Mouse (Mus musculus): ENCODE results near the gene Slc43a1.
A peak's percentile ranks its signal among the peaks of the same experiment; 100 is the strongest.

Gene Slc43a1

GRCm38 (mm10) chr2:84831666-84832391 is 6.8 kb upstream of the Slc43a1 start:
- peak; percentile 67 for DNase-seq (ENCODE audit: low spot score)

DNA sequence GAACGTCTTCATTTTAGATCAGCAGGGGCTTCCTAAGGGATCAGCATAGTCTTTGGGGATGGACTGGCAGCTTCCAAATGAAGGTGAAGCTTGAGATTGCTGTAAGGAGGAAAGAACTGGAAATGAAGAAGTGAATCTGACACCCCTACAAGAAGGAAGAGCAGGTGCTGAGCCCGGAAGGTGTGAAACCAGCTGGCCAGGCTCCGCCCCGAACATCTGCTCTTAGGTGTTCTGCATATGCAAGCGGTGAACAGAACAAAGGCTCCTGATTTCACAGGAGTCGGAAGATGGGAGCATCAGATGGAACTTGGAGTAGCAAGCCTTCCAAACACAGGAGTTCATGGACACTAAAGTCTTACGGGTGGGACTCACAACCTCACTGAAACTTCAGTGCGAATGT is 1.5 kb upstream of the Slc43a1 start:
- no peak for DNase-seq (ENCODE audit: low spot score)

- DNase-seq (ENCODE audit: low spot score) = no peak
These were observed 645 bp upstream of the Slc43a1 start for GRCm38 (mm10) chr2:84837817-84838592.

GRCm38 (mm10) chr2:84838993-84839980 is 637 bp downstream of the Slc43a1 start:
- DNase-seq (ENCODE audit: low spot score) = peak; percentile 35

- DNase-seq (ENCODE audit: low spot score) = peak; percentile 66
These were observed 1.5 kb downstream of the Slc43a1 start for GRCm38 (mm10) chr2:84840016-84840747.

DNA sequence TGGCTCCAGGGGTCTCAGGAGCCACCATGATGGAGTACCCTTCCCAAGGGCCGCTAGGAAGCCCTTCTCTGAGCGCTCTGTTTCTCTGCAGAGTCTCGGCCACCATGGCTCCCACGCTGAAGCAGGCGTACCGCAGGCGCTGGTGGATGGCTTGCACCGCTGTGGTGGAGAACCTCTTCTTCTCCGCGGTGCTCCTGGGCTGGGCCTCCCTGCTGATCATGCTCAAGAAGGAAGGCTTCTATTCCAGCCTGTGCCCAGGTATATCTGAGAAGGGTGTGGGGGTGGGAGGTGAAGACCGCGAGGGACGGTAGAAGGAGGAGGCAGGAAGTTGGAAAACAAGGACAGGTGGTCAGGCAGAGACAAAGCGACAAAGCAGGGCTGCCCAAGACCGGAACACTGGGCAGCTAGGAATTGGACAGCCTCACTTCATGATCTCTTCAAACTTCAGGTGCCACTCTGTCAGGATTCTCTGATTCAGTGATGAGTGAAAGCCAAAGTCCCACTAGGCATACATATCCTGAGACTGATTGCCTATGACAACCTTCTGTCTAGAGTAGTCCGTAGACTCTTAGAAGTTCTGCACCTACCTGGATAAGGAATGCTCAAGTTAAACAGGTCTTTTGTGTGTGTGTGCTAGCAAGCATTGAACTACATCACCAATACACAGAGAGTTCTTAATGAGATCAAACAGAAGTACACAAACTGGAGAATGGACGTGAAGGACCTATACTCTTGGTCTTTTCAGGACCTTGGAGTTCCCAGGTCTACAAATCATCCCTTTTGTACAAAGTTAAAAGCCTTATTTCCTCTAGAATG is 2.3 kb downstream of the Slc43a1 start:
- DNase-seq (ENCODE audit: low spot score) = no peak

DNA sequence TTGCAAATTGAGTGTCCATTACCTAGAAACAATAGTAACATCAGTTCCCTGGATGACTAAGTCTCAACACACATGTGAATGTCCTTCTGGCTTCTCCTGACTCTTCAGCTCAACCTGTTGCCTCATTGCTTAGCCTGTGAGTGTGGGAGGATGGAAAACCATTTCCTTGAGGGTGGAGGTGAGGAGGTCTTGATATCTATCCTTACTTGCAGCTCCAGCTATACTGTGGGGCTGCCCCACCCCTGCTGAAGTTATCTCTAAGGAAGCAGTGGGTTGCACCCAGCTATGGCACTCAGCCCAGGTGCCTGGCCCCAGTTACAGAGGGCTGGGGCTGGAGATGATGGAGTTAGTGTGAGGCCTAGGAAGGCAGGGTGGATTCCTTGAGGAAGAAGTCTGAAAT is 3.3 kb downstream of the Slc43a1 start:
- no peak for DNase-seq (ENCODE audit: low spot score)

GRCm38 (mm10) chr2:84843654-84844053 is 5.0 kb downstream of the Slc43a1 start:
- DNase-seq (ENCODE audit: low spot score) = no peak

- no peak for DNase-seq (ENCODE audit: low spot score)
These were observed 6.6 kb downstream of the Slc43a1 start for GRCm38 (mm10) chr2:84845226-84845625.

DNA sequence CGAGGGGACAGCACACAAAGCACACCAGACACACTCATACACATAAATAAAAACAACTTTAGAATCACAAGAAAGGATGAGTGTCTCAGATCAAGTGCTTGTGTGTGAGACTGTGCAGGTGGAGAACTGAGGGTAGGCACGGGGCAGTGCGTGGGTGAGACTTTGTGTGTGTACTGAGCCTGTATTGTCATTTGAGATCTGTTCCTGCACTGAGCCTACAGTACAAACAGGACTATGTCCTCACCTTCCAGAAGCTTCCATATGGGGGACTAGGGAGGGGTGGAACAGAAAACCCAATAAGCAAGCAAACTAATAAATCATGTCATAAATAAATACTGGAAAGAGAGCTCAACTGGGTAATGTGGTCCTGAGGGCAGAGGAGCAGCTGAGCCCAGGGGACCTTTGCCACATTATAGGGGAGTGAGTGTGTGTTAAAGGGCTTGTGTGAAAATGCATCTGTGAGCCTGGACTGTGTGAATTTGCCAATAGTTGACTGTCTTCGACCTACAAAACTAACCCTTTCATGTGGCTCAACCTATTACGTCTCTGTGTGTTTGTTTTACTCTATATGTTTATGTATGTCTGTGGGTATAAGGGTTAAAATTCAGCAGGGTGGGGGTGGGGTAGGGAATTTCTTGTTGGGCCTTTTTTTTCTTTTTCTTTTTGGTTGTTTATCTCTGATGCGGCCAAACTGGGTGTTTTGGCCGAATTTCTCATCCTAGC is 11.9 kb downstream of the Slc43a1 start:
- no peak for DNase-seq (ENCODE audit: low spot score)

GRCm38 (mm10) chr2:84851130-84852040 is 12.7 kb downstream of the Slc43a1 start:
- DNase-seq (ENCODE audit: low spot score) = peak; percentile 60

DNA sequence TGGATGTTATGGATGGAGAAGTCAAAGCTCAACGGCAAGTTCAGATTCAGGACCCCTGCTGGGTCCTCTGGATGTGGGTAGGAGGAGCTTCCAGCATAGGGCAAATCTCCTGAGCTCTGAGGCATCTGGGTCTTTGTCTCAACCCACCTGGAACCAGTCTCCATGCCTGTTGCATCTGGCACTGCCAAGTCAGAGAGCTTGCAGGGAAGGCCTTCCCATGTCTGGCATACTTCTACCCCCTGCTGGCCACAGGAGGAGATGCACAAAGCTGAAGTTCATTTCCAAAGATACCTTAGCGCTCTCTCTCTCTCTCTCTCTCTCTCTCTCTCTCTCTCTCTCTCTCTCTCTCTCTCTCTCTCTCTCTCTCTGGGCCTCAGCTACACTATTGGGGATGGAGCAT is 17.1 kb downstream of the Slc43a1 start:
- DNase-seq (ENCODE audit: low spot score) = peak; percentile 42

GRCm38 (mm10) chr2:84858551-84858950 is 19.9 kb downstream of the Slc43a1 start:
- no peak for DNase-seq (ENCODE audit: low spot score)

DNA sequence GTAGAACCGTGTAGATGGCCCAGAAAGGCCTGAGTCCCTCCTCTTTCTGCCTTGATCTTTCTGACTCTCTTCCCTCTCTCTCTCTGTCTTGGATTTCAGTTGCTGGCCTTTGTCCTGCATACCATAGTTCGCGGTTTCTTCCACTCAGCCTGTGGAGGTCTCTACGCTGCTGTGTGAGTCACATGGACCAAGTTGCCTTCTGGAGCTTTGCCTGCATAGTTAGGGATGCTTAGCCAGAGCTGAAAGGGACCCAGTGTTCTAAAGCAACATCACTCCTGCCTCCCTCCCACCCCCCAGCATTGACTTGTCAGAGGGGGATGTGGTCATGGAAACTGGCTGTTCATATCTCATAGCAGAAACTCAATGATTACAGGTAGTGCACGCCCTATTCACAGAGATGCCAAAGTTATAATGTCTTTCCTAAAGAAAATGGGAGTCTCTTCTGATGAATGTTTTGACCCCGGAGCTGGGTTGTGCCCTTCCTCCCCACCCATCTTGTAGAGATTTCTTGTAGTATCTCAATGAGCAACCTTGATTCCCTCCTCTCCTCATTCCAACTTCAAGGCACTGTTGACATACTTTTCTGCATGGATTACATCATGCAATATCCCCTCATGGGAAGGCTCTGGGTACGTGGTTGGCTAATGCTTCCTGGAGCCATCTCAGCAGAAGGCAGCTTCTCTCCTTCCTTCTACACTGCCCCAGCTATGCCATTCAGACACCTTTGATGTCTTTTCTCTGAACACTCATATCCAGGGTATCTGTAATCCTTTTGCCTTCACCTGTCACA is 21.5 kb downstream of the Slc43a1 start:
- DNase-seq (ENCODE audit: low spot score) = no peak

GRCm38 (mm10) chr2:84861430-84861829 is 22.8 kb downstream of the Slc43a1 start:
- DNase-seq (ENCODE audit: low spot score) = no peak

DNA sequence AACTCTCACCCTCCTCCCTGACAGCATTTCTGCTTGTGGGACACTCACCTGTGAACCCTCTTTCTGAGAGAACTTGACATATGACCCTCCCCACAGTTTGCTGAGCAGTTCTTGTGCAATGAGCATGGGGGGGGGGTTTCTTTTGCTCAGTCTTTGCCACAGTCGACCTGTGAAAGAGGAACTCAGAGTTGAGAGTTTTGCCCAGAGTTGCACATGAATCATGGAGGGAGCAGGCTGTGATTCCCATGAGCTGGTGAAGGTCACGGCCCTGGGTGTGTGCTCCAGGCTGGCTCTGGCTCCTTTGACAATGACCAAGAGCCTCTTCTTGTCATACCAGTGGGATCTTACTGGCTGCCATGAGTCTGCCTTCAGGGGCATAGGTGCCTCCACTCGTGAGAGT is 23.6 kb downstream of the Slc43a1 start:
- no peak for DNase-seq (ENCODE audit: low spot score)

DNA sequence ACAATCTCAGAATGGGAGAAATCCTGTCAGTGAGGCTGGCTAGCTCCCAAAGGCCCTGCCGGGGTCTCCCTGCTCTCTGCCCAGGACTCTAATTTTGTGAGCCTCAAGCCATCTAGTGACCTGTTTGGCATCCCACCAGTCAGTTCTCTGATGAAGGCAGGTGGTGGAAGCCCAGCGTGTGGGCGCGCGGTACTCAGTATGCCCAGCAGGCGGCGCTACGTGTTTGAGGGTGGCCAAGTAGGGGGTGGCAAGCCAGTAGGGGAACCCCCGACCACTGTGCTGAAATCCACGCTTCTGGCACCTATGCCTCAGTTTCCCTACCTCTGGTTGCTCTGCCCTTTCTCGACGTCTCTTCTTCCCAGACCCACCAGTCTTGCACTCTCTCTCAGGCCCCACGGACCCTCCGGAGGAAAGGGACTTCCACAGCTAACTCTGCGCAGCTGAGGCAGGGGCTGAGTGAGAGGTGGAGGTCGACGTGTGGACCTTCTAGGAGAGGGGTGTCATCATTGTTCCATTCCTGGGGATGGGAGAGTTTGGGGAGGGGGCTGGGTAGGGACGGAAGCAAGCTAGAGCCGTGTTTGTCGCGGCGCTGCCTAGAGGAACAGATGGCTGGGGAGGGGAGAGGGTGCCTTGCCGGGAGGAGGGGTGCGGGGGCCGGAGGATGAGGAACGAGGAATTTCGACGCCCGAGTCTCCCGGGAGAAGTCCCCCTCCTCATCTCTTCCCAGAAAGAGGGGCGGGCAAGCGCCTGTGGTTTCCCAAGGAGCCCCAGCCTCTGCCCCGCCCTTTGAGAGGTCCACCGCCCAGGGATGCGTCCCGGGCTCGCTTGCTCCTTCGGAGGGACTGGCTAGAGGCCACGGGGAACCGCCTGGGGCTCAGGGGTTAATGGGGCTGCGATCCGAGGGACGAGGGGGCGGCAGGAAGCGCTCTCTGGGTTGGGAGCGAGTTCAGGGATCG is 27.2 kb downstream of the Slc43a1 start:
- peak; percentile 57 for DNase-seq (ENCODE audit: low spot score)
